Mouse (Mus musculus): ENCODE measurements at regions not wholly inside any gene's neighbourhood (a gene's known extent, or its start where the extent isn't known, plus 50 kb on each side); places are given as distances from the start of the nearest gene placed in this dataset.

DNA sequence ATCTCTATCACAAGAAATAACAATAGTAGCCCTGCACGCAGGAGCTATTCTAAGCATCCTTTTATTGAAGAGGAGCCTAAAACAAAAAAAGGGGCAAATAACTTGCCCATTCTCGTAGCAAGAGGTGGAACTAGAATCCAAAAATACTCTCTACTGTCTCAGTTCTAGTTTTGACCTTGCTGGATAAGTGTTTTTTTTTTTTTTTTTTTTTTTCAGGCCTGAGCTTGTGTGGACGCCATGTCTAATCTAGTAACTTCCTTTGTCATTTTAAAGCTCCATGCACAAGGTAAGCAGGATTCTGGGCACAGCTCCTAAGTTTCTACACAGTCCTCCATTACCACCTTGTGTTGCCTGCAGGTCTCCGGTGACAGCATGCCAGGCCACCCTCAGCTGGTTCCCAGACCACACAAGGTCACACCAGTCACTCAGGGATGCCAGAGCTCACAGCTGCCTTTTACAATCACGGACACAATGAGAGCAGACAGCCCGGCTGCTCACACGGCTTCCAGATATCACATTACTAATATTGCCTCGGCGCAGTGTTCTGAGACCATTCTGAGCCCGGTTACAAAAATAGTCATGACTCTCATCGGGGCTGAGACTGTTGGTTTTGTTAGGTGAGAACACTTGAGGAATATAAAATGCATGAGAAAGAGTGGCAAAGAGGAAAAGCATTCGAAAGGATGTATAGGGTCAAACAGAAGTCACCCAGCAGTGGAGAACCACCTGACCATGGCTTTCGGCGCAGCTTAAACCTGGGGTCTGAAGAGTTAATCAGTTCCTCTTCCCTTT is 124.7 kb upstream of the Tank start:
- DNase-seq (ENCODE audit: low read depth, low spot score) = no peak

DNA sequence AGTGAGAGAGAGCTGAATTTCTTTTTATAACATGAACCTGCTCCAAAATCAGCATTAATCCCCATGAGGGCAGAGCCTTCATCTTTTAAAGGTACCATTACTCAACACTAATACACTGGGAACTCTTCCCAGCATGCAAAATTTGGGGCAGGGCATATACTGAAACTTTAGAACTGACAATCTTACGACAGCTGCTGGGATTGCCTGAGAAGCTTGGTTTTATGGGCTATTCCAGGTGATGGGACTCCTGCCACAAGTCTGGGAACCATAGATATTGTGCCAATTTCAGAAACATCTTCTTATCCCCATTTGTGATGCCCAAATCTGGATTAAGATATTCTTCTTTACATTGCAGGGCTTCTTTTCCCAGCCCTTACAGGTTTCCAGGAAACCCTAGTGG is 125.8 kb upstream of the Tank start:
- DNase-seq (ENCODE audit: low read depth, low spot score) = no peak

DNA sequence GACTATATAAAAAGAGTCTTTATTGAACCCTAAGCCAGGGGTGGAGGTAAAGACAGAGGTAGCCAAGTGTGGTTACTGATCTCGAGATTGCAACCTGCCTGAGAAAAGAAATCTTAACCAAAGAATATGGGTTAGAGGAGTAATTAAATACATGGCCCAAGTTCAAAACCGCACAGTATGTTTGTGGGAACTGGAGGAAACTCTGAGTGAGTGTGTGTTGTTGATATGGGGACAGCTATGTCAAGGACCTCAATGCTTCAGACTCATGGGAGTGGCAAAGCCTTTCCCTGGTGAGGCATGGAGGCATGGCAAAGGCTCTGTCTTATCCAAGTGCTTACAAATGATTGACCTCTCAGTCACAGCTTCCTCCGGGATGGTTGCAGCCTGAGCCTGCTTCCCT is 127.7 kb upstream of the Tank start:
- no peak for DNase-seq (ENCODE audit: low read depth, low spot score)

DNA sequence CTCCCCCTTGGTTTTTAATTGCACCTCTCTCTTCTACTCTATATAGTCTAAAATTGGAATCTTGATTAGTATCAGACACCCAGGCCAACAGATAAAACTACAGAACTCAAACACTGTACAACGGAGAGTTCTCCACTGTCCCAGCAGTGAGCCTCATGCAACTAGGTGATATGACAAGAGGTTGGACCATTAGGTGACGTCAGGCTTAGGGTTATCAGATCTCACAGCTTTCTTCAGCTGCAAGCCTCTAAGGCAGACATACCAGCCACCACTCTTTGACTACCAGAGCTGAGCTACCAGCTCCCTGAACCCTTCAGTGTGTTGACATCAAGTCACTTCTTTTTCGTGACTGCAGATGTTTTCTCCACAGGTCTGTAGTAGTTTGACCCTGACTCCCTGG is 141.8 kb upstream of the Tank start:
- DNase-seq (ENCODE audit: low read depth, low spot score) = no peak

DNA sequence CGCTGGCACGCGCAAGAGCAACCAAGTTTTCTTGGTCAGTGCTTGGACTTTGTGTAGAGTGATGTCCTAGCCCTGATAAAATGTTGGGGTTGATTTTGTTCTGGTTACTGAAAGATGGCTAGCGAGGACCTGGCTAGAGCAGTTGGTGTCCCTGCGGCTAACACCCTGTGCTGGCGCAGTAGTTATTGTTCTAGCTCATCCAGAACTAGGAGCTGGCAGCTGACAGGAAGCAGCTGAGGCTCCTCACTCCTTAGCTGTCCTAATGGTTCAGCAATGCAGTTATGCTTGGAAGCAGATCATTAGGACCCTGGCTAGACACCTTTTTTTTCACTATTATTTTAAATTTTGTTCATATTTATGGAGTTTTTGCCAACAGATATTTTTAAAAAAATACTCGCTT is 170.5 kb upstream of the Tank start:
- no peak for DNase-seq (ENCODE audit: low read depth, low spot score)

DNA sequence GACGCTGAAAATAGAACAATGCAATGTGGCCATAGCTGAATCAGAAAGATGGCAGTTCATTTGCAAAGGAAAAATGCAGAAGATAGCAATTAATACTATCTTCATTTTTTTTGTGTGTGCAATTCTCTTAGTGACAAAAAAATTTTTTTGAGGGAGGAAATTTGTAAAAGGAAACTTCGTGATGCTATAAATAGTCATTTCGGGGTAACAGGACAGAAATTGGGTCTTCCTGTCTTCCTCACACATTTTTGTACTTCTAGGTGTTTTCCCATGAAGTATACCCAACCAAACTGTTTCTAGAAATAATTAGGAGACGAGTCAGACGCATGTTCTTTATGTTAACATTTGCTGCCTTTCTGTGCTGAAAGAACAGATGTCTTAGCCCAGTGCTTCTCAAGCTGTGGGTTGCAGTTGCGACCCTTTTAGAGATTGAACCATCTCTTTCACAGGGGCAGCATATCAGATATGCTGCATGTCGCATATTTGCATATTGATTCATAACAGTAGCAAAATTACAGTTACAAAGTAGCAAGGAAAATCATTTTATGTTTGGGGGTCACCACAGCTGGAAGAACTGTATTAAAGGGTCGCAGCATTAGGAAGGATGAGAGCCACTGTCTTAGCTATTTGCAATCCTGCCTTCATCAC is 172.2 kb upstream of the Tank start:
- no peak for DNase-seq (ENCODE audit: low read depth, low spot score)

DNA sequence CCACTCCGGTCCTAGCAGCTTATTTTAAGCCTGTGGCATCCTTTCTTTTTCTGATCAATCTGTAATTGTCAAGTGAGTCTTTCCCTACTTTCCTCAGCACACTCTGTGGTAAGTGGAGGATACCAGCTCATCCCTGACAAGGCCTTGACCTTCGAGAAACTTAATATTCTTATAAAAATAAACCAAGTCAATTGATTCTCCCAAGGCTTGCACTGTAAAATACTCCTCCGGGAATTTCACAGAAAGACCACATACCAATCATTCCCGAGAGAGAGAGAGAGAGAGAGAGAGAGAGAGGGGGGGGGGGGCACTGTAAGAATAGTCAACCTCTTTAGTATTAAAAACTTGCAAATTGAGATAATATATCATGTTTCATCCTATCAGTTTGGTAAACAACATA is 173.1 kb upstream of the Tank start:
- DNase-seq (ENCODE audit: low read depth, low spot score) = no peak

DNA sequence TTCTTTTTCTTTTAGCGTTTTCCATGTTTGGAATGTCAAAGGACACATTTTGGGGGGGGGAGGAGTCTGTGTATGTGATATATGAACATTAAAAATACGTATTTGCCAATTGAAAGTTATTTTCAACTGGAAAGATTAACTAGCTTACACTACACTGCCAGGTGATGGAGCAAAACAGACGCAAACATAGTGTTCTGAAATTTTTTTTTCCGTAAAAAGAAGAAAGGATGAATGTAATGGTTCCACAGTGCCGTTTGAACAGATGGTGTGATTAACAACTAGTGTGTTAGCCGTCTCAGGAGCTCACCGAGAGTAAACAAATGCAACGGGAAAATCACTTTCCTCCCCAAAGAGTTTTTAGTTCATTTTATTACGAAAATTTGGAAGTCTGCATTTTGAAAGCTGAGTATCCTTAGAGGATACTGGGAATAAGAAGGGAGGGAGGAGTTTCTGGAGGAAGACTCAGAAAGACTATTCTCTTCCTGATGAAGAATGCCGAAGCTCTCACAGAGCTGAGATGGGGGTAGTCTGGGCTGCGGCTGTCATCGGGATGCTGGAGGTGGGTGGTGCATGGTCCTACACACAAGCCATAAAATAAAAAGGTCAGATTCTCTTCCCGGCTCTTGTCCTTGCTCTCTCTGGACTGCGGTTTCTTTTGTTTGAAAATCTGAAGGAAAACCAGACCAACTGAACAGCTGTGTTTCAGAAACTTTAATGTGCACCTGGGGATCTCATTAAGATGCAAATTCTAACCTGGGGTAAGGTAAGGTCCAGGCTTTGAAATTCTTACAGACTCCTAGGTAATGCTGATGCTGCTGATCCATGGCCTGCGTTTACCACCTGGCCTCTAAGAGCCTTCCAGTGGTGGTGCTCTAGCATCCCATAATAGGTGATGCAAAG is 175.5 kb upstream of the Tank start:
- no peak for DNase-seq (ENCODE audit: low read depth, low spot score)

DNA sequence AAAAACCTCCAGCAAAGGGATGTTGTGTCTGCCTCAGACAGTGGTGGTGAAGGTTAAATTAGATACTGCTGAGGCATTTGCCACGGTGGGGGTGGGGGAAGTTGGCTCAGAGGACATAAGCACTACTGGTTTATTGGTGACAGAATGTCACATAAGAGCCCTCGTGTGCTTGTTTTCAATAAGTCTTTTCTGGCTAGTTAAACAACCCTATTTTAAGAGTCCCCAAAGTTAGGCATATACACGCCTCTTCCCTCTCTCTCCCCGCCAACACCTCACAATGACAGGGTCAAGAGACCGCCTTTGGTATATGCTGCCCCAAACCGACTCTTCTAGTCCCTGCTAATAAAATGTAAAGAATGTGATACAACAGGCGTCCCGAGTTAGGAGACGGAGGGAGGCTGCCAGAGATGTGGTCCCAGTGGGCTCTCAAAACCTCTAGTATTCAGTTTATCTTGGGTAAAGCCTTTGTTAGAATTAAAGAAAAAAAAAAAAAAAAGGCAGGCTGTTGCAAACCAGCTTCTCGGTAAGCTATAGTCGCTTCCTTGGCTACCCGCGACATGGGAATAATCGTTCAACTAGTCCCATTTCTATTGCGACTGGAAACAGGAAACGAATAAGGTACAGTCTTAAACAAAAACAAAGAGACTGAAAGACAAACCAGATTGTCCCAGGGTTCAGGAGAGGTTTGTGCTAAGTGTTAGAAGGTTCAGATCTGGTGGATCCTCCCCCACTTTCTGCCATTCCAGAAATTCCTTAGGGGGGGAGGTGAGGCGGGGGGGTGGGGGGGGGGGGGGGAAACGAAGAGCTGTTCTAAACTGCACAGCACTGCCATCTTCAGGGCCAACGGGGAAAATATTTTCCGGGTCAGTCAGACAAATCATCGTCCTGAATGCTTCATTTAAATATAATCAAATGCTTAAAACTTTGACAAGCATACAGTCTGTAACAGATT is 176.5 kb upstream of the Tank start:
- DNase-seq (ENCODE audit: low read depth, low spot score) = peak; percentile 27

DNA sequence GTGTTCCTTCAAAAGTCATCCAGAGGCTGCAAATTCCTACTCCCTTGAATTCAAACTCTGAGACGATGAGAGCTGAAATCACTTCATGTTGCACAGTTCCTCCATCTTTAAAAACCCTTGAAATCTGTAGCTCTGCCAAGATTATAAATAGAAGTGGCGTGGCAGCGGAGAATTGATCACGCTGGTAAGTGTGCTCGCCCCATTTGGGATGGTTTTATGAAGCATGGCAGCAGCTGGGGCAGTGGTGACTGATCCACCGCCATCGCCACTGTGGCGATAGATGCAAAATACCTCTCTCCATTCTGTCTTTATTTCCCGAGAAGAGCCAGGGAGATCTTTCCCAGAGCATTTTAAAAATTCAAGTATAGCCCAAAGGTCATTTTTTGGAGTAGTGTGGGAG is 179.8 kb upstream of the Tank start:
- no peak for DNase-seq (ENCODE audit: low read depth, low spot score)

DNA sequence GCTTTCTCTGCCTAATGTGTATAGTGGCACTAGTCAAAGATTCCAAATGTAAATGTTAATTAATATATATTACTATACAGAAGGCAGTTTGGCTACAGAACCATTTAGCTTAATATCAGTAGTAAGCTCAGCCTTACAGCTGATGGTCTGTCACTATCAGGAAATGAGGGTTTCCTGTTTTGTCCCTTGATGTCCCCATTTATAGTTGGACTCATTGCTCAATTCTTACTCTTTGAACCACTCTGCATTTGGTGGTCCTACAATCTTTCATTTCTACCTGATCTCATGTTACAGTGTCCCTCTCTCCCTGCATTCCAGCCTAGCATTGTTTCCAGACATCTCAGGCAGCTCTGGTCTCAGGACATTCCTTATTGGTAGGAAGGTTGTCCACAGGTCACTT is 188.8 kb upstream of the Tank start:
- DNase-seq (ENCODE audit: low read depth, low spot score) = no peak

DNA sequence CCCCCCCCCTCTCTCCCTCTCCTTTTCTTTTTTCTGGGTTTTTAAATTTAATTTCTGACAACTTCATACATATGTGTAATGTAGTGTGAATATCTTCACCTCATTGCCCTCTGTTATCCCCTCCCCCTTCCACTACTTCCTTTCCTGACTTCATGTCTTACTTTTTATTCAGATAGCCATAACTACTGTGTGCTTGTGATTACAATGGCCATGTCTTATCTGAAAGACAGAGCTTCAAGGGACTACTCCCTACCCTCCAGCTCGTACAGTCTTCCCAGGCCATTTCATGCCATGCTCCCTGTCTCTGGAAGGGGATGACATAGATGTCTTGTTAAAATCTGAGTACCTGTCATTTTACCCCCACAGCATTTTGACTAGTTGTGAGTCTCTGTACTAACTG is 189.2 kb upstream of the Tank start:
- no peak for DNase-seq (ENCODE audit: low read depth, low spot score)

DNA sequence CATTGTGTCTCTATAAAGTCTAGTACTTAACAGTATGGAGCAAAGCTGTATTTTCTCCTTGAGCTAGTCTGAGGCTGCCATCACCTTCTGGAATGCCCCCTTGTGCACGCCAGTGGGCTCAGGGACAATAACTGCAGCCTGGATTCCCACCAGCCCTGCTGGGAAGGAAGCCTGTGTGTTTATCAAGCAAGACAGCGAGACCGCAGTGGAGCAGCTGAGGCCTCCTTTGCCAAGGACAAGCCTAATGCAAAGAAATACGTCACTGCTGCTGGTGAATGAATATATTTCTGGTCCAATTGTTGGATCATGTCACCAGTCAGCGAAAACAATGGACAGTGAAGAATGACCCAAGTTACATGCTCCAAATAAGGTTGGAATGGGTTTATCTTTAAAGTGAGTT is 190.8 kb upstream of the Tank start:
- DNase-seq (ENCODE audit: low read depth, low spot score) = no peak

DNA sequence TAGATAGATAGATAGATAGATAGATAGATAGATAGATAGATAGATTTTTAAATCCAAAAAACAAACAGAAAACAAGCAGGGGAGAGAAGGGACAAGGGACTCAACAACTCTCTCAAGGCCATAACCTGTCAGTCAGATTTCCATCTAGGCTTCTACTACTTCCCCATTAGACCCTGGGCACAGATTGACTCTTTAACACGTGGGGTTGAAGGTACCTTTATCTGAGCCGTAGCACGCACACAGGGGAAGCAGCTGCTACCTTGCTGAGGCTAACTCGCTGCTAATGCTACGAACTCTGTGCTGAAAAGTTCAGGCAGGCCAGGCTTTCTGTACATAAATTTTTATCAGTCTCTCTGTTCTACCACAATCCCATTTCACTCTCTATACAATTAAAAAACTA is 191.4 kb upstream of the Tank start:
- no peak for DNase-seq (ENCODE audit: low read depth, low spot score)

DNA sequence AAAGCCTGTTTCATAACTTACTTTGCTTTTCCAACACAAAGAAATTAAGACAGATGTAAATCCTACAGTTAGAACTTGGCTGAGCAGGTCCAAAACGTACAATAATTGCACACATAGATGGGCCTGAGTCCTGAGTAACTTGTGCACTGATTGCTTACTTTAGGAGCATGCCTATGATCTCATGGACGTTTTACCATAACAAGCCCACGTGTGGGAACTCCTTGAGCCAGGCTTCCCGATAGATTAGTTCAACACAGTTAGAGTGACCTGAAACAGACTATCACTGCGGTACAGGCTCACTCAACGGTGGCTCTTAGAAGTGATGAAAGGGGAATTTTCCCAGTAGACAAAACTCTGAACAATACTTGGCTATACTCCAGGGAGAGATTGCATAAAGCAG is 193.9 kb upstream of the Tank start:
- no peak for DNase-seq (ENCODE audit: low read depth, low spot score)

DNA sequence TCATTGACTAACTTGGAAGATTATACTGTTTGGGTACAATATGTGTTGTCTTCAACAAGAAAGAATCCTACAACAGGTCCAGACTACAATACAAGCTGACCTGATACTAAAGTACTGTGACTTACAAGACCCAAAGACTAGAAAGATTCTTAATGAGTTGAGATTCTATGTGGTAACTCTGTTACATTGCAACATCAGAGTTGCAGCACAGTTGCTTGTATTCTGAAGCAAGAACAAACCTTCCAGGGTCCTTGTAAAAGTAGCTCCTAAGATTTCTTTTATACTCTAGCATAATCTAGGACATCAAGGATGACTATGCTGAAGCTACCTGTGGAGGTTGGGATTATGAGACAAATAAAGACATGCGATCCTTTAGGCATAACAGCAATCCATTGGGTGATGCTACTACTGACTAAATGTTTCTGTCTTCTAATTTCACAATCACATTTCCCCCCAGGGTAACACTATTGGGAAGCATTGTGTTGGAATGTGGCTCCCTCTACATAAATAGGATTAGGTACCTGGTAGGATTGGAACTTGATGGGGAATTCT is 194.6 kb upstream of the Tank start:
- DNase-seq (ENCODE audit: low read depth, low spot score) = no peak

DNA sequence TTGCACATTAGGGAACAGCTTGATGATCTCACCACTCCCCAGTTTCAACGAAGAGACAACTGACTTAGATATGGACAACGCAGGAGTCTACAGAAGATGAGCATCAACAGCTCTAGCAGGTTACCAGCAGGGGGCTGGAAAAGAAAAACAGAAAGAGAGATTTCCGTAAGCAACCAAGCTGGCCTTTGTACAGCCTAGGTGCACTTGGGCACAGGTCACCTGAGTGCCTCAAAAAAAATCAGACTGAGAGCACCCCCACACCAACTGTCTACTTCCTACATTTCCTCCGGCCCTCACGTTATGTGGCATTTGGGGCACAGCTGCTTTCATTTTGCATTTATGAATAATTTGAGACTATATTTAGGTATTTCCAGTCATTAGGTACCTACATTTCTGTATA is 199.3 kb upstream of the Tank start:
- no peak for DNase-seq (ENCODE audit: low read depth, low spot score)

DNA sequence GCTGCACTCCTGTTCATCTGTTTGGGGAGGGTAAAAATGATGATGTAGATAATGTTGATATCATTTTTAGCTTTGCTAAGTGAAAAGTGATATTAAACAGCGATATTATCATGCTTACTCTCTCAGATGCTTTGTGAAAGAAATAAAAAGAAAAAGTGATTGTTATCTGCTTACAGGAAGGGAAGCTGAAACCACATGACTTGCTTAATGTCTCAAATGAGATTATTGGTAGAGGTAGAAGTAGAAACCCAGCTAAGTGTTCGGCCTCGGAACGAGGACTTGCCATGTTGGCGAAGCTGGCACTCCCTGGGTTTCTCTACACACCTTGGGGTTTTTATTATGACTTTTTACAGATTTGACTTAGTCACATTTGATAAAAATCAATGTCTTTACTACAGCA is 200.1 kb upstream of the Tank start:
- DNase-seq (ENCODE audit: low read depth, low spot score) = no peak

DNA sequence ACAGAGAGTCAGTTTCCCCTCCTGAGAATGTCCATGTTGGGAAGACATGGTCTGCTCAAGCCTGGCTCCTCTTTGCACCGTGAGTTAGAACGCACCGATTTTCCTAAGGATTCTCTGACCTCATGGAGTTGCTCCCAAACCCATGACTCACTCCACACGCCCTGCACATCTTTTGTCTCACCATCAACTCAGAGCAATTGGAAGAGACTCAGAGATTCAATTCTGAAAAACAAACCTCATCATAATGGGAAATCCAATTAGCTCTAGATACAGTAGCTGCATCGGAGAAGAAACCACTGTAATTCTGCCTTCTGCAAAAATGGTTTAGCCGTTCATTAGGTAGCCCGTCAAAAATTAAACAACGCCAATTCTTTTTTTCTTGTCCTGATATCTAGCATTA is 200.6 kb upstream of the Tank start:
- no peak for DNase-seq (ENCODE audit: low read depth, low spot score)

DNA sequence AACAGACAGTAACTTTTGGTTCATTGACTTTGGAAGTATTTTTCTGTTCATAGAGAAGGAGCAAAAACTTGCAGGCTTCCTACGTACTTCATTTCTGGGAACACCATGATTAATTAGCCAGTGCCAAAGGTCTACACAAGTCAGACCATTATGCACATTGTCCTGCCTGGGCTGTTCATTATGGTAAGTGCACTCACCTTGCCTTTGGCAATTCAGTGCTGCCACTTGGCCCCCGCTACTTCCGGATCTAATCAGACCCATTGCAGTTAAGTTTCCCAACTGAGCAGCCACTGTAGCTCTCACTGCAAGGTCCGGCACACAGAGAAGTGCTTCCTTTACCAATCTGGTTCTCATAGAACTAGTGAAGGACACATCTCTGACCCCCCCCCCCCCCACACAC is 215.8 kb upstream of the Tank start:
- no peak for DNase-seq (ENCODE audit: low read depth, low spot score)

DNA sequence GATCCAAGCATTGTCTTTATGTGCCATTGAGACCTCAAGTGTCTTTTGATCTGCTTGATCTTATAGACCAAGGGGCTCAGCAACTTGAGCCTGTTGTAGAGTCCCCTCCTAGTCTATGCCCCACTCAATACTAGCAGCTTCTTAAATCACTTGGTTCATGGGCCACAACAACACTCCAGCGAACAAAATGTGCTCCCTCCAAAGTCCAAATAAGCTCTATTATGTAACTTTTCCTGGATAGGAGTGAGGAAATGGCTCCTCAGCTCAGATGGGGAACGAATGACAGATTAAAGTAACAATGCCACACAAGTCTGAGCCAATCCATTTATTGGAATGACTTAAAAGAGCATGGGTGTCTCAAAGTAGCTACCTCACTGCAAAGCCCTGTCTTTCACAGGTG is 217.0 kb upstream of the Tank start:
- DNase-seq (ENCODE audit: low read depth, low spot score) = no peak

Data from retina, postnatal 7 days (tissue).